Mouse (Mus musculus) kidney, adult 2 months (tissue): Measurements from ENCODE around the gene 4930469K13Rik.

Experiments used
- CTCF ChIP-seq: fragments of 200-500 bp; conservative IDR thresholded peaks from 2 replicates; pipeline ENCODE4 v1.5.1; 2011; ENCODE audit warnings: low read depth, mild to moderate bottlenecking, control low read depth, low read length, moderate library complexity, mixed read lengths; ENCODE audit not compliant: insufficient read depth, insufficient read length
- POLR2A ChIP-seq: fragments of 200-500 bp; IDR thresholded peaks from one replicate; pipeline ENCODE4 v1.6.1; 2011; ENCODE audit warnings: low read depth, low read length, control low read depth

DNA sequence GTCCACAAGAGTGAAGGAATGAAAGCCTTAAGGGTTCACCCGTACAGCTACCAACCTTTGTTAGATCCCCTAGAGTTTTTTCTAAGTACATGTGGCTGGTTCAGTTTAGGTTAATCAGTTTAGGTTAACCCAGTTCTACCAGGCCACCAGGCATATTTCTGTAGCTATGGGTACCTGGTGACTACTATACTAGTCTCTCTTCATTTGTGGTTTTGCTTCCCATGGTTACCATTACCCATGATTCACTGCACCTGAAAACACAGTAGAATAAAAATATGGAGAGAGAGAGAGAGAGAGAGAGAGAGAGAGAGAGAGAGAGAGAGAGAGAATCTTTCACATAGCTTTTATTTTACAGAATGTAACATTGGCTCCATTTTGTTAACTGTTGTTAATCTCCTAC, 41.6 kb downstream of the 4930469K13Rik start:
- TF ChIP-seq POLR2A, result no peak
- TF ChIP-seq CTCF, result no peak
